Mouse (Mus musculus): ENCODE results near the gene Smarca1. TPM values are rescaled to one million over a fixed set of nuclear protein-coding genes. Genes with fewer than 3 reads are reported as not detected.

Smarca1 gene
- polyA plus RNA-seq (2014; fragmentation: Nextera tagmentation; extraction: Ambion mirVana): 27.0 and 30.9 TPM in 2 replicates

- Histone ChIP-seq H3K36me3 (ENCODE audit: control insufficient read depth, insufficient read depth, low read length) (no peaks in the 10 kb centered on the region), H3K27me3 (ENCODE audit: control insufficient read depth, insufficient read depth, low read length) (no peaks in the 10 kb centered on the region), H3K9ac (ENCODE audit: low read depth, low read length) (peak within 1 kb of the TSS; percentile 59), H3K4me2 (replicated peaks; ENCODE audit: low read depth, low read length) (peak within 1 kb of the TSS; percentile 50), H3K4me3 (ENCODE audit: low read depth, low read length) (peak within 1 kb of the TSS; percentile 64), H3K9me3 (ENCODE audit: control insufficient read depth, low read length) (no peaks in the 10 kb centered on the region), H3K4me1 (replicated peaks; ENCODE audit: control insufficient read depth, insufficient read depth, low read length) (no peaks in the 10 kb centered on the region), H3K27ac (ENCODE audit: low read depth, low read length) (peak within 1 kb of the TSS; percentile 42; the same call in 1 of the 2 replicates)
- ATAC-seq (ENCODE audit: low FRiP score) (peak; percentile 65), DNase-seq (ENCODE audit: low spot score) (peak; percentile 37)
- 18% methylated on average over 11 of the region's 17 CpGs for WGBS
These were observed at the start of gene Smarca1 for GRCm38 (mm10) chrX:47892431-47893024. Gene Smarca1, minus strand, starts transcription at chrX:47892974.

GRCm38 (mm10) chrX:47937740-47938139 lies 45.0 kb upstream of the Smarca1 start:
- Histone ChIP-seq H3K27me3 (ENCODE audit: control insufficient read depth, insufficient read depth, low read length) (no peaks in the 10 kb centered on the region), H3K4me2 (replicated peaks; ENCODE audit: low read depth, low read length) (no peak overlapping the region), H3K4me3 (ENCODE audit: low read depth, low read length) (no peak overlapping the region), H3K27ac (ENCODE audit: low read depth, low read length) (no peak overlapping the region), H3K36me3 (ENCODE audit: control insufficient read depth, insufficient read depth, low read length) (no peaks in the 10 kb centered on the region), H3K9ac (ENCODE audit: low read depth, low read length) (no peak overlapping the region), H3K9me3 (ENCODE audit: control insufficient read depth, low read length) (no peaks in the 10 kb centered on the region), H3K4me1 (replicated peaks; ENCODE audit: control insufficient read depth, insufficient read depth, low read length) (no peaks in the 10 kb centered on the region)
- ATAC-seq (ENCODE audit: low FRiP score): no peak
- DNase-seq (ENCODE audit: low spot score): peak; percentile 14
- WGBS: 33% methylated on average over 2 of the region's 2 CpGs

- no peak for DNase-seq (ENCODE audit: low spot score)
These were observed 44.1 kb upstream of the Smarca1 start for GRCm38 (mm10) chrX:47936885-47937284.

GRCm38 (mm10) chrX:47934352-47934751 lies 41.6 kb upstream of the Smarca1 start:
- Histone ChIP-seq H3K27ac (ENCODE audit: low read depth, low read length) (no peak overlapping the region), H3K4me3 (ENCODE audit: low read depth, low read length) (no peak overlapping the region), H3K27me3 (ENCODE audit: control insufficient read depth, insufficient read depth, low read length) (no peaks in the 10 kb centered on the region), H3K9me3 (ENCODE audit: control insufficient read depth, low read length) (no peaks in the 10 kb centered on the region), H3K4me1 (replicated peaks; ENCODE audit: control insufficient read depth, insufficient read depth, low read length) (no peaks in the 10 kb centered on the region), H3K4me2 (replicated peaks; ENCODE audit: low read depth, low read length) (no peak overlapping the region), H3K36me3 (ENCODE audit: control insufficient read depth, insufficient read depth, low read length) (no peaks in the 10 kb centered on the region), H3K9ac (ENCODE audit: low read depth, low read length) (no peak overlapping the region)
- WGBS: 92% methylated on average over 11 of the region's 11 CpGs
- no peak for DNase-seq (ENCODE audit: low spot score)
- ATAC-seq (ENCODE audit: low FRiP score): no peak

More at GRCm38 (mm10) chrX:47936885-47937284, 44.1 kb upstream of the Smarca1 start:
- no peaks in the 10 kb centered on the region for H3K4me1 ChIP-seq (replicated peaks; ENCODE audit: control insufficient read depth, insufficient read depth, low read length)
- H3K9ac ChIP-seq (ENCODE audit: low read depth, low read length): no peak overlapping the region
- H3K9me3 ChIP-seq (ENCODE audit: control insufficient read depth, low read length): no peaks in the 10 kb centered on the region
- H3K4me3 ChIP-seq (ENCODE audit: low read depth, low read length): no peak overlapping the region
- 78% methylated on average over 5 of the region's 5 CpGs for WGBS
- ATAC-seq (ENCODE audit: low FRiP score): no peak
- H3K4me2 ChIP-seq (replicated peaks; ENCODE audit: low read depth, low read length): no peak overlapping the region
- H3K27ac ChIP-seq (ENCODE audit: low read depth, low read length): no peak overlapping the region
- H3K27me3 ChIP-seq (ENCODE audit: control insufficient read depth, insufficient read depth, low read length): no peaks in the 10 kb centered on the region
- no peaks in the 10 kb centered on the region for H3K36me3 ChIP-seq (ENCODE audit: control insufficient read depth, insufficient read depth, low read length)

GRCm38 (mm10) chrX:47930449-47930848 lies 37.7 kb upstream of the Smarca1 start:
- Histone ChIP-seq H3K4me3 (ENCODE audit: low read depth, low read length) (no peak overlapping the region), H3K4me2 (replicated peaks; ENCODE audit: low read depth, low read length) (no peak overlapping the region), H3K36me3 (ENCODE audit: control insufficient read depth, insufficient read depth, low read length) (no peaks in the 10 kb centered on the region), H3K27me3 (ENCODE audit: control insufficient read depth, insufficient read depth, low read length) (no peaks in the 10 kb centered on the region), H3K9ac (ENCODE audit: low read depth, low read length) (no peak overlapping the region), H3K4me1 (replicated peaks; ENCODE audit: control insufficient read depth, insufficient read depth, low read length) (no peaks in the 10 kb centered on the region), H3K9me3 (ENCODE audit: control insufficient read depth, low read length) (no peaks in the 10 kb centered on the region), H3K27ac (ENCODE audit: low read depth, low read length) (no peak overlapping the region)
- no peak for ATAC-seq (ENCODE audit: low FRiP score)
- DNase-seq (ENCODE audit: low spot score): no peak
- WGBS: 81% methylated on average over 3 of the region's 3 CpGs

- H3K27ac ChIP-seq (ENCODE audit: low read depth, low read length): no peak overlapping the region
- no peaks in the 10 kb centered on the region for H3K4me1 ChIP-seq (replicated peaks; ENCODE audit: control insufficient read depth, insufficient read depth, low read length)
- no peak overlapping the region for H3K4me2 ChIP-seq (replicated peaks; ENCODE audit: low read depth, low read length)
- ATAC-seq (ENCODE audit: low FRiP score) (no peak), DNase-seq (ENCODE audit: low spot score) (no peak)
- 78% methylated on average over 3 of the region's 3 CpGs for WGBS
- no peak overlapping the region for H3K4me3 ChIP-seq (ENCODE audit: low read depth, low read length)
- no peaks in the 10 kb centered on the region for H3K36me3 ChIP-seq (ENCODE audit: control insufficient read depth, insufficient read depth, low read length)
- no peaks in the 10 kb centered on the region for H3K9me3 ChIP-seq (ENCODE audit: control insufficient read depth, low read length)
- no peak overlapping the region for H3K9ac ChIP-seq (ENCODE audit: low read depth, low read length)
- no peaks in the 10 kb centered on the region for H3K27me3 ChIP-seq (ENCODE audit: control insufficient read depth, insufficient read depth, low read length)
These were observed 35.2 kb upstream of the Smarca1 start for GRCm38 (mm10) chrX:47927981-47928380.

GRCm38 (mm10) chrX:47920541-47920940 lies 27.8 kb upstream of the Smarca1 start:
- H3K4me2 ChIP-seq (replicated peaks; ENCODE audit: low read depth, low read length): no peak overlapping the region
- 89% methylated on average over 5 of the region's 5 CpGs for WGBS
- no peaks in the 10 kb centered on the region for H3K27me3 ChIP-seq (ENCODE audit: control insufficient read depth, insufficient read depth, low read length)
- no peaks in the 10 kb centered on the region for H3K36me3 ChIP-seq (ENCODE audit: control insufficient read depth, insufficient read depth, low read length)
- H3K27ac ChIP-seq (ENCODE audit: low read depth, low read length): no peak overlapping the region
- no peak overlapping the region for H3K4me3 ChIP-seq (ENCODE audit: low read depth, low read length)
- DNase-seq (ENCODE audit: low spot score): no peak
- no peaks in the 10 kb centered on the region for H3K9me3 ChIP-seq (ENCODE audit: control insufficient read depth, low read length)
- no peak for ATAC-seq (ENCODE audit: low FRiP score)
- no peak overlapping the region for H3K9ac ChIP-seq (ENCODE audit: low read depth, low read length)
- H3K4me1 ChIP-seq (replicated peaks; ENCODE audit: control insufficient read depth, insufficient read depth, low read length): no peaks in the 10 kb centered on the region

GRCm38 (mm10) chrX:47916831-47917230 lies 24.1 kb upstream of the Smarca1 start:
- H3K36me3 ChIP-seq (ENCODE audit: control insufficient read depth, insufficient read depth, low read length): no peaks in the 10 kb centered on the region
- no peak overlapping the region for H3K9ac ChIP-seq (ENCODE audit: low read depth, low read length)
- H3K4me3 ChIP-seq (ENCODE audit: low read depth, low read length): no peak overlapping the region
- no peaks in the 10 kb centered on the region for H3K27me3 ChIP-seq (ENCODE audit: control insufficient read depth, insufficient read depth, low read length)
- DNase-seq (ENCODE audit: low spot score): no peak
- no peaks in the 10 kb centered on the region for H3K9me3 ChIP-seq (ENCODE audit: control insufficient read depth, low read length)
- no peak overlapping the region for H3K27ac ChIP-seq (ENCODE audit: low read depth, low read length)
- ATAC-seq (ENCODE audit: low FRiP score): no peak
- H3K4me1 ChIP-seq (replicated peaks; ENCODE audit: control insufficient read depth, insufficient read depth, low read length): no peaks in the 10 kb centered on the region
- H3K4me2 ChIP-seq (replicated peaks; ENCODE audit: low read depth, low read length): no peak overlapping the region
- 65% methylated on average over 1 of the region's 1 CpGs for WGBS

GRCm38 (mm10) chrX:47913543-47913938 lies 20.8 kb upstream of the Smarca1 start:
- Histone ChIP-seq H3K27ac (ENCODE audit: low read depth, low read length) (no peak overlapping the region), H3K4me1 (replicated peaks; ENCODE audit: control insufficient read depth, insufficient read depth, low read length) (no peaks in the 10 kb centered on the region), H3K4me2 (replicated peaks; ENCODE audit: low read depth, low read length) (no peak overlapping the region), H3K9ac (ENCODE audit: low read depth, low read length) (no peak overlapping the region), H3K4me3 (ENCODE audit: low read depth, low read length) (no peak overlapping the region), H3K9me3 (ENCODE audit: control insufficient read depth, low read length) (no peaks in the 10 kb centered on the region), H3K27me3 (ENCODE audit: control insufficient read depth, insufficient read depth, low read length) (no peaks in the 10 kb centered on the region), H3K36me3 (ENCODE audit: control insufficient read depth, insufficient read depth, low read length) (no peaks in the 10 kb centered on the region)
- no peak for ATAC-seq (ENCODE audit: low FRiP score)
- DNase-seq (ENCODE audit: low spot score): no peak
- 84% methylated on average over 7 of the region's 7 CpGs for WGBS

Measured in hindbrain, embryonic 11.5 days (tissue).